Mouse (Mus musculus) lung, postnatal 0 days (tissue): ENCODE data around the gene Bach2. TPM values are rescaled to one million over a fixed set of nuclear protein-coding genes. Genes with fewer than 3 reads are reported as not detected.

Experiments used
- ATAC-seq: fragments of 200-750 bp; cut with Nextera tagmentation; 2 replicates; pipeline ENCODE4 v1.8.0; 2017; ENCODE audit warnings: moderate library complexity
- DNase-seq: peaks from one replicate; pipeline ENCODE4 v3.0.0-alpha.2; 2016; ENCODE audit warnings: low spot score
- H3K27ac ChIP-seq: fragments of 300-500 bp; sonication (generic); 2 replicates; pipeline ENCODE4 v1.5.1; 2014; ENCODE audit warnings: antibody characterized with exemption, mild to moderate bottlenecking, low read length, mixed read lengths
- H3K27me3 ChIP-seq: fragments of 300-500 bp; sonication (generic); replicated peaks from 2 replicates; pipeline ENCODE4 v1.6.1; 2014; ENCODE audit warnings: low read length, mixed read lengths; ENCODE audit not compliant: insufficient read depth
- H3K36me3 ChIP-seq: fragments of 300-500 bp; sonication (generic); 2 replicates; pipeline ENCODE4 v1.6.1; 2014; ENCODE audit warnings: low read length, mixed read lengths; ENCODE audit not compliant: insufficient read depth
- H3K4me1 ChIP-seq: fragments of 300-500 bp; sonication (generic); 2 replicates; pipeline ENCODE4 v1.6.1; 2014; ENCODE audit warnings: antibody characterized with exemption, low read depth, low read length, mixed read lengths; ENCODE audit not compliant: insufficient read depth
- H3K4me2 ChIP-seq: fragments of 300-500 bp; sonication (generic); replicated peaks from 2 replicates; pipeline ENCODE4 v1.6.1; 2014; ENCODE audit warnings: low read depth, mild to moderate bottlenecking, low read length, moderate library complexity, mixed read lengths
- H3K4me3 ChIP-seq: fragments of 300-500 bp; sonication (generic); 2 replicates; pipeline ENCODE4 v1.5.1; 2014; ENCODE audit warnings: low read depth, low read length
- H3K9ac ChIP-seq: fragments of 300-500 bp; sonication (generic); replicated peaks from 2 replicates; pipeline ENCODE4 v1.6.1; 2014; ENCODE audit warnings: low read depth, mild to moderate bottlenecking
- H3K9me3 ChIP-seq: fragments of 300-500 bp; sonication (generic); 2 replicates; pipeline ENCODE4 v1.6.1; 2016; ENCODE audit warnings: low read length, mixed read lengths
- CTCF ChIP-seq: IDR thresholded peaks from 2 replicates; pipeline ENCODE4 v1.5.1; 2016; ENCODE audit warnings: antibody characterized with exemption, mild to moderate bottlenecking
- EP300 ChIP-seq: IDR thresholded peaks from 2 replicates; pipeline ENCODE4 v1.6.1; 2016; ENCODE audit warnings: antibody characterized with exemption, mild to moderate bottlenecking, control low read depth
- WGBS: fragments of 180-500 bp; shearing (Covaris S2); extraction: QIAGEN DNeasy Blood & Tissue Kit; methylation state at CpG from one replicate; pipeline ENCODE4 v1.1.7; 2014; 5-methylcytosine and 5-hydroxymethylcytosine counted together
- polyA plus RNA-seq: library from polyadenylated mRNA; unstranded; fragments of >200 nt; fragmentation: Nextera tagmentation; extraction: Ambion mirVana; gene quantifications from 2 replicates; pipeline ENCODE4 v1.2.1, GENCODE M21; 2015

The Bach2 gene
- polyA plus RNA-seq, 1 experiment from 2014 or later = 8.8 TPM

GRCm38 (mm10) chr4:32210424-32211184, 28.0 kb upstream of the Bach2 start:
- 39% methylated on average over 9 of the region's 9 CpGs for WGBS
- Histone ChIP-seq H3K36me3 (no peaks in the 10 kb centered on the region), H3K4me2 (no peak overlapping the region), H3K9ac (no peak overlapping the region), H3K27me3 (no peaks in the 10 kb centered on the region), H3K27ac (no peak overlapping the region), H3K4me3 (no peak overlapping the region), H3K4me1 (no peaks in the 10 kb centered on the region), H3K9me3 (no peaks in the 10 kb centered on the region)
- DNase-seq = no peak
- ATAC-seq = no peak
- no peak for TF ChIP-seq EP300
- no peak for TF ChIP-seq CTCF

GRCm38 (mm10) chr4:32212593-32212992, 26.0 kb upstream of the Bach2 start:
- DNase-seq (no peak), ATAC-seq (no peak)
- Histone ChIP-seq H3K4me3 (no peak overlapping the region), H3K36me3 (no peaks in the 10 kb centered on the region), H3K27me3 (no peaks in the 10 kb centered on the region), H3K4me1 (no peaks in the 10 kb centered on the region), H3K9ac (no peak overlapping the region), H3K9me3 (no peaks in the 10 kb centered on the region), H3K4me2 (no peak overlapping the region), H3K27ac (no peak overlapping the region)
- no peak for TF ChIP-seq CTCF
- TF ChIP-seq EP300 = no peak

- Histone ChIP-seq H3K4me2 (no peak overlapping the region), H3K27me3 (no peaks in the 10 kb centered on the region), H3K27ac (no peak overlapping the region), H3K9ac (no peak overlapping the region), H3K4me3 (no peak overlapping the region), H3K4me1 (no peaks in the 10 kb centered on the region), H3K36me3 (no peaks in the 10 kb centered on the region), H3K9me3 (no peaks in the 10 kb centered on the region)
- DNase-seq (no peak), ATAC-seq (no peak)
- 81% methylated on average over 4 of the region's 4 CpGs for WGBS
- TF ChIP-seq EP300 = no peak
- no peak for TF ChIP-seq CTCF
Observed at GRCm38 (mm10) chr4:32216466-32216865, 22.1 kb upstream of the Bach2 start.

GRCm38 (mm10) chr4:32217016-32217415, 21.6 kb upstream of the Bach2 start:
- H3K9me3 ChIP-seq = no peaks in the 10 kb centered on the region
- H3K4me3 ChIP-seq = no peak overlapping the region
- no peak for ATAC-seq
- no peaks in the 10 kb centered on the region for H3K36me3 ChIP-seq
- no peaks in the 10 kb centered on the region for H3K27me3 ChIP-seq
- no peak for DNase-seq
- TF ChIP-seq EP300 (no peak), CTCF (no peak)
- H3K27ac ChIP-seq = no peak overlapping the region
- H3K4me2 ChIP-seq = no peak overlapping the region
- H3K4me1 ChIP-seq = no peaks in the 10 kb centered on the region
- H3K9ac ChIP-seq = no peak overlapping the region
- WGBS = 73% methylated on average over 3 of the region's 3 CpGs

- no peaks in the 10 kb centered on the region for H3K36me3 ChIP-seq
- no peaks in the 10 kb centered on the region for H3K27me3 ChIP-seq
- no peak overlapping the region for H3K27ac ChIP-seq
- no peak for DNase-seq
- H3K4me3 ChIP-seq = no peak overlapping the region
- no peak for TF ChIP-seq CTCF
- no peak for TF ChIP-seq EP300
- no peaks in the 10 kb centered on the region for H3K9me3 ChIP-seq
- ATAC-seq = no peak
- no peaks in the 10 kb centered on the region for H3K4me1 ChIP-seq
- no peak overlapping the region for H3K4me2 ChIP-seq
- no peak overlapping the region for H3K9ac ChIP-seq
- 92% methylated on average over 12 of the region's 12 CpGs for WGBS
Observed at GRCm38 (mm10) chr4:32217593-32217992, 21.0 kb upstream of the Bach2 start.

- H3K36me3 ChIP-seq = no peaks in the 10 kb centered on the region
- no peak overlapping the region for H3K9ac ChIP-seq
- no peak overlapping the region for H3K4me2 ChIP-seq
- H3K27me3 ChIP-seq = no peaks in the 10 kb centered on the region
- H3K4me1 ChIP-seq = no peaks in the 10 kb centered on the region
- 23% methylated on average over 4 of the region's 4 CpGs for WGBS
- no peaks in the 10 kb centered on the region for H3K9me3 ChIP-seq
- no peak overlapping the region for H3K4me3 ChIP-seq
- no peak for ATAC-seq
- TF ChIP-seq EP300 (no peak; the same call in 1 of the 2 replicates), CTCF (no peak)
- no peak overlapping the region for H3K27ac ChIP-seq
- DNase-seq = no peak
Observed at GRCm38 (mm10) chr4:32218371-32218770, 20.2 kb upstream of the Bach2 start.
